Comparison of ENCODE assay signal across 7 mouse cellular contexts in the genomic region with DNA sequence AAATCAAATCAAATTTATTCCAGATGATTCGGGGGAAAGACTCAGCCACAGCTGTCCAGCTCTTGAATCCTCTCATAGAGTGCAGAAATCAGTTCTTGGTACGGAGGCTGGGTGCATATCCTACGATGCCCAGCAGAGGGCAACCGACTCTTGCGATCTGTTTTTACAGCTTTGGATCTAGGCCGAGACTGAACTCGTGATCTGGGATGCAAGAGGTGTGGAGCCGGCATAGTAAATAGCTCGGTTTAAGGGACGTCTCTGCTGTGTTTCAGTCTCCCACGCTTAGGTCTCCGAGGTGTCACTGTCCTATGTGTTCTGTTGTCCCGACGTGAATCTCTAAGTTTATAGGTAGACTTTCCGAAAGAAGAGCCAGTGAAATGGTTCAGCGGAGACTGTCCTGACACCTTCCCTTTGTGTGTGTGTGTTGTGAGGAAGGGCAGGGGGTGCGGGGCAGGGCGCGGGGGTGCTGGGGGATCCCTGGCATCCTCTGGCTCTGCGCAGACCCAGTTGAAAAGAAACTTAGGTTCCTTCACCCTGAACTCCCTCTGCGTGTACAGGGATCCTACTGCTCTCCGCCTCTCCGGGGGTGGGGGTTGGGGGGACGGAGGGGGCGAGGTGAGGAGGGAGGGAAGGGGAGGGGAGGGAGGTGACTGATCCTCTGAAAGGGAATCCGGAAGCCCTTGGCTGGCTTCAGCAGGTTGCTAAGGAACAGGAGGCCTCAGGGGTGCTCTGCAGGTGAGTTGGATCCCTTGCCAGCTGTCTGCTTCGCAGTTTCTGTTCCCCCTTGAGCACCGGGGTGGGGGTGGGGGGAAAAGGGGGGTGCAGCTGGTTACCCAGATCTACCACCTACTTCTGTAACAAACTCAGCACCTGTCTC. TPM values are rescaled to one million over a fixed set of nuclear protein-coding genes. Genes with fewer than 3 reads are reported as not detected.
DNase-seq lines count a peak whose midpoint lies in the region; ATAC-seq and TF ChIP-seq lines count a peak whose summit lies in the region.

No protein-coding gene starts in this region.

- H3K36me3 ChIP-seq in intestine, postnatal 0 days (ENCODE audit: control insufficient read depth, insufficient read depth) = no peaks in the 10 kb centered on the region
- H3K36me3 ChIP-seq in midbrain, embryonic 13.5 days = no peaks in the 10 kb centered on the region

- peak overlapping the region; percentile 22 for H3K4me3 ChIP-seq in intestine, postnatal 0 days (ENCODE audit: low read depth, low read length)
- H3K4me3 ChIP-seq in midbrain, embryonic 13.5 days (replicated peaks) = 0 out of 2 replicates have a peak overlapping the region, but pooled peaks have one; percentile 12

- no peak overlapping the region for H3K9ac ChIP-seq in intestine, postnatal 0 days (ENCODE audit: low read depth, low read length)
- no peak overlapping the region for H3K9ac ChIP-seq in midbrain, embryonic 13.5 days (replicated peaks)

- intact Hi-C loops in left cerebral cortex, postnatal 4 days (cut with DNase I) = loop anchor here (5.0 to 10.0 kb wide), 2 partner anchors 172 to 289 kb away; no protein-coding TSS in a partner anchor

- peak; percentile 62 for ATAC-seq in granulocyte monocyte progenitor cell, adult 5-6 weeks (replicated peaks; ENCODE audit: poor library complexity, severe bottlenecking)
- ATAC-seq in intestine, postnatal 0 days = peak; percentile 58
- ATAC-seq in midbrain, embryonic 13.5 days = peak; percentile 86

- no peak overlapping the region for H3K27ac ChIP-seq in intestine, postnatal 0 days (ENCODE audit: low read depth, low read length)
- H3K27ac ChIP-seq in midbrain, embryonic 13.5 days = no peak overlapping the region

- DNase-seq in adrenal gland, postnatal 14 days = peak; percentile 82
- peak; percentile 84 for DNase-seq in embryo, embryonic 9.5 days (ENCODE audit: extremely low spot score)
- DNase-seq in left cerebral cortex, postnatal 4 days = peak; percentile 84
- DNase-seq in spleen, adult 12 weeks (ENCODE audit: low spot score) = peak; percentile 36

- no peaks in the 10 kb centered on the region for H3K27me3 ChIP-seq in intestine, postnatal 0 days (replicated peaks; ENCODE audit: control insufficient read depth, insufficient read depth, low read length)
- 0 out of 2 replicates have a peak, but pooled peaks cover 6% of the 10 kb centered on the region for H3K27me3 ChIP-seq in midbrain, embryonic 13.5 days

- WGBS in intestine, postnatal 0 days = 4% methylated on average over 26 of the region's 28 CpGs
- WGBS in midbrain, embryonic 13.5 days = 1% methylated on average over 24 of the region's 28 CpGs

- TF ChIP-seq CTCF in intestine, postnatal 0 days (IDR thresholded peaks at IDR 0.05; ENCODE audit: low read depth) = peak; percentile 95

- no peaks in the 10 kb centered on the region for H3K4me1 ChIP-seq in intestine, postnatal 0 days (replicated peaks; ENCODE audit: control insufficient read depth, insufficient read depth, low read length)
- H3K4me1 ChIP-seq in midbrain, embryonic 13.5 days (replicated peaks) = peaks cover 10% of the 10 kb centered on the region; the same call in 1 of the 2 replicates

- H3K9me3 ChIP-seq in intestine, postnatal 0 days (ENCODE audit: control insufficient read depth) = no peaks in the 10 kb centered on the region
- no peaks in the 10 kb centered on the region for H3K9me3 ChIP-seq in midbrain, embryonic 13.5 days

- H3K4me2 ChIP-seq in intestine, postnatal 0 days (replicated peaks; ENCODE audit: low read depth) = peak overlapping the region; percentile 68
- peak overlapping the region; percentile 47 for H3K4me2 ChIP-seq in midbrain, embryonic 13.5 days (replicated peaks)

RNA-seq across cellular contexts. Expression of a gene that starts 32.6 kb away (rescaled TPM):
- total RNA-seq in adrenal gland, postnatal 14 days (2021) = 244 and 250 TPM in 2 replicates
- total RNA-seq in granulocyte monocyte progenitor cell, adult 5-6 weeks (2014; fragmentation: Nextera tagmentation) = 818 and 827 TPM in 2 replicates
- 356 and 422 TPM in 2 replicates for total RNA-seq in granulocyte monocyte progenitor cell, adult 5-6 weeks (2017)
- 354 and 366 TPM in 2 replicates for polyA plus RNA-seq in intestine, postnatal 0 days (2015; fragmentation: Nextera tagmentation; extraction: Ambion mirVana)
- 100 to 1,000 TPM; 268 to 270 TPM for total RNA-seq in left cerebral cortex, postnatal 4 days (2021)
- 648 and 659 TPM in 2 replicates for polyA plus RNA-seq in midbrain, embryonic 13.5 days (2015; fragmentation: Nextera tagmentation; extraction: Ambion mirVana)

RNA-seq across cellular contexts. Expression of a gene that starts 33.1 kb away (rescaled TPM):
- total RNA-seq in adrenal gland, postnatal 14 days (2021) = 0.56 and 0.59 TPM in 2 replicates
- total RNA-seq in granulocyte monocyte progenitor cell, adult 5-6 weeks (2014; fragmentation: Nextera tagmentation) = not detected in 2 replicates
- total RNA-seq in granulocyte monocyte progenitor cell, adult 5-6 weeks (2017) = not detected in 2 replicates
- 0.25 and 0.48 TPM in 2 replicates for polyA plus RNA-seq in intestine, postnatal 0 days (2015; fragmentation: Nextera tagmentation; extraction: Ambion mirVana)
- total RNA-seq in left cerebral cortex, postnatal 4 days (2021) = 100 to 1,000 TPM; 111 to 114 TPM
- polyA plus RNA-seq in midbrain, embryonic 13.5 days (2015; fragmentation: Nextera tagmentation; extraction: Ambion mirVana) = 16.8 and 21.8 TPM in 2 replicates

RNA-seq across cellular contexts. Expression of a gene that starts 33.3 kb away (rescaled TPM):
- 29.1 and 32.6 TPM in 2 replicates for total RNA-seq in adrenal gland, postnatal 14 days (2021)
- 16.0 and 32.0 TPM in 2 replicates for total RNA-seq in granulocyte monocyte progenitor cell, adult 5-6 weeks (2014; fragmentation: Nextera tagmentation)
- total RNA-seq in granulocyte monocyte progenitor cell, adult 5-6 weeks (2017) = 9.4 and 10.0 TPM in 2 replicates
- 100 and 109 TPM in 2 replicates for polyA plus RNA-seq in intestine, postnatal 0 days (2015; fragmentation: Nextera tagmentation; extraction: Ambion mirVana)
- 10 to 100 TPM; 55.9 to 58.5 TPM for total RNA-seq in left cerebral cortex, postnatal 4 days (2021)
- 48.3 and 48.8 TPM in 2 replicates for polyA plus RNA-seq in midbrain, embryonic 13.5 days (2015; fragmentation: Nextera tagmentation; extraction: Ambion mirVana)

RNA-seq across cellular contexts. Expression of a gene that starts 42.3 kb away (rescaled TPM):
- total RNA-seq in adrenal gland, postnatal 14 days (2021) = 40.2 and 40.7 TPM in 2 replicates
- 37.0 and 42.8 TPM in 2 replicates for total RNA-seq in granulocyte monocyte progenitor cell, adult 5-6 weeks (2014; fragmentation: Nextera tagmentation)
- 31.0 and 45.4 TPM in 2 replicates for total RNA-seq in granulocyte monocyte progenitor cell, adult 5-6 weeks (2017)
- polyA plus RNA-seq in intestine, postnatal 0 days (2015; fragmentation: Nextera tagmentation; extraction: Ambion mirVana) = 44.4 and 44.7 TPM in 2 replicates
- 10 to 100 TPM; 35.7 to 39.9 TPM for total RNA-seq in left cerebral cortex, postnatal 4 days (2021)
- polyA plus RNA-seq in midbrain, embryonic 13.5 days (2015; fragmentation: Nextera tagmentation; extraction: Ambion mirVana) = 78.7 and 84.0 TPM in 2 replicates

RNA-seq across cellular contexts. Expression of a gene that starts 42.4 kb away (rescaled TPM):
- total RNA-seq in adrenal gland, postnatal 14 days (2021) = 31.1 and 34.4 TPM in 2 replicates
- 34.5 and 40.5 TPM in 2 replicates for total RNA-seq in granulocyte monocyte progenitor cell, adult 5-6 weeks (2014; fragmentation: Nextera tagmentation)
- total RNA-seq in granulocyte monocyte progenitor cell, adult 5-6 weeks (2017) = 22.7 and 25.8 TPM in 2 replicates
- polyA plus RNA-seq in intestine, postnatal 0 days (2015; fragmentation: Nextera tagmentation; extraction: Ambion mirVana) = 34.1 and 37.1 TPM in 2 replicates
- total RNA-seq in left cerebral cortex, postnatal 4 days (2021) = 10 to 100 TPM; 26.8 to 29.4 TPM
- polyA plus RNA-seq in midbrain, embryonic 13.5 days (2015; fragmentation: Nextera tagmentation; extraction: Ambion mirVana) = 79.0 and 80.0 TPM in 2 replicates

Comparison
In these comparisons a context has a peak if more than half of its experiments do, and no peak if none do; other contexts are left out.
1. RNA of a gene that starts 33.1 kb away (total RNA-seq): 111 to 114 TPM in left cerebral cortex, postnatal 4 days; 0.56 to 0.59 TPM in adrenal gland, postnatal 14 days and not detected in granulocyte monocyte progenitor cell, adult 5-6 weeks; every median in the first group is over 10 times any median in the second.
2. Peak in every context shown above with its lines, with median percentiles within 50 percentile points of each other: DNase-seq and ATAC-seq.